Mouse (Mus musculus) heart, postnatal 0 days (tissue): ENCODE results near the gene Prkab2. TPM values are rescaled to one million over a fixed set of nuclear protein-coding genes. Genes with fewer than 3 reads are reported as not detected.

Source experiments
- ATAC-seq: fragments of 200-750 bp; cut with Nextera tagmentation; 2 replicates; pipeline ENCODE4 v1.8.0; 2017; ENCODE audit warnings: low read depth, moderate number of reproducible peaks, moderate library complexity; ENCODE audit not compliant: insufficient read depth
- DNase-seq: peaks from one replicate; pipeline ENCODE4 v3.0.0-alpha.2; 2016; ENCODE audit warnings: low spot score
- H3K27ac ChIP-seq: fragments of 300-500 bp; sonication (generic); 2 replicates; pipeline ENCODE4 v1.5.1; 2014; ENCODE audit warnings: low read depth, mild to moderate bottlenecking
- H3K27me3 ChIP-seq: fragments of 300-500 bp; sonication (generic); 2 replicates; pipeline ENCODE4 v1.6.1; 2014; ENCODE audit warnings: low read length, mixed read lengths; ENCODE audit not compliant: control insufficient read depth, insufficient read depth
- H3K36me3 ChIP-seq: fragments of 300-500 bp; sonication (generic); replicated peaks from 2 replicates; pipeline ENCODE4 v1.6.1; 2014; ENCODE audit warnings: low read length, mixed read lengths; ENCODE audit not compliant: control insufficient read depth, insufficient read depth
- H3K4me1 ChIP-seq: fragments of 300-500 bp; sonication (generic); 2 replicates; pipeline ENCODE4 v1.6.1; 2014; ENCODE audit warnings: antibody characterized with exemption; ENCODE audit not compliant: control insufficient read depth, insufficient read depth
- H3K4me2 ChIP-seq: fragments of 300-500 bp; sonication (generic); 2 replicates; pipeline ENCODE4 v1.6.1; 2014; ENCODE audit warnings: low read depth, mild to moderate bottlenecking, low read length, moderate library complexity
- H3K4me3 ChIP-seq: fragments of 300-500 bp; sonication (generic); 2 replicates; pipeline ENCODE4 v1.5.1; 2014; ENCODE audit warnings: low read depth, low read length
- H3K9ac ChIP-seq: fragments of 300-500 bp; sonication (generic); replicated peaks from 2 replicates; pipeline ENCODE4 v1.6.1; 2014; ENCODE audit warnings: low read depth, low read length, mixed read lengths
- H3K9me3 ChIP-seq: fragments of 300-500 bp; sonication (generic); replicated peaks from 2 replicates; pipeline ENCODE4 v1.6.1; 2016; ENCODE audit warnings: low read length; ENCODE audit not compliant: control insufficient read depth
- CTCF ChIP-seq: IDR thresholded peaks from 2 replicates; pipeline ENCODE4 v1.5.1; 2016; ENCODE audit warnings: antibody characterized with exemption, control low read depth, low read depth
- EP300 ChIP-seq: IDR thresholded peaks from 2 replicates; pipeline ENCODE4 v1.6.1; 2016; ENCODE audit warnings: antibody characterized with exemption, low read depth
- WGBS: fragments of 180-500 bp; shearing (Covaris S2); extraction: QIAGEN DNeasy Blood & Tissue Kit; methylation state at CpG from one replicate; pipeline ENCODE4 v1.1.7; 2014; 5-methylcytosine and 5-hydroxymethylcytosine counted together
- polyA plus RNA-seq: library from polyadenylated mRNA; unstranded; fragments of >200 nt; fragmentation: Nextera tagmentation; extraction: Ambion mirVana; gene quantifications from 2 replicates; pipeline ENCODE4 v1.2.1, GENCODE M21; 2015
- total RNA-seq: library from RNA; depleted of rRNA; stranded (reverse); fragments of >200 nt; gene quantifications from 2 replicates; pipeline ENCODE4 v1.2.3, GENCODE M21; 2014; ENCODE audit warnings: low replicate concordance

The Prkab2 gene
- total and polyA plus RNA-seq, 2 experiments from 2014 or later = 10.5 to 17.4 TPM

DNA sequence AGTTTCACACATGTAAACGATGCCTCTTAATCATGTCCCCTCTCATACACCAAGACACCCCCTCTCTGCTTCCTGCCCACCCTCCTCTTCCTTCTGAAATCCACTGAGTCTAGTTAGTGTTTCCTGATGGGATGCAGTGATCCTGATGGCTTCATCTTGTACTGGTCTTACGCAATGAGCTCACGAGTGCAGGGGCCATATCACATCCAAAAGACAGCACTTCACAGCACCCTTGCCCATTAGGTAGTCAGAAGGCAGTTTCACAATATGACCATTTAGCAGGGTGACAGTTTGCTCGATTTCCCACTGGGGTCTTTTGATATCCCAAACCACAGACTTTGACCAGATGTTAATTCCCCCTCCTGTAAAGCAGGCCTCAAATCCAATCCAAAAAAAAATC is 42.1 kb upstream of the Prkab2 start:
- 81% methylated on average over 4 of the region's 4 CpGs for WGBS

DNA sequence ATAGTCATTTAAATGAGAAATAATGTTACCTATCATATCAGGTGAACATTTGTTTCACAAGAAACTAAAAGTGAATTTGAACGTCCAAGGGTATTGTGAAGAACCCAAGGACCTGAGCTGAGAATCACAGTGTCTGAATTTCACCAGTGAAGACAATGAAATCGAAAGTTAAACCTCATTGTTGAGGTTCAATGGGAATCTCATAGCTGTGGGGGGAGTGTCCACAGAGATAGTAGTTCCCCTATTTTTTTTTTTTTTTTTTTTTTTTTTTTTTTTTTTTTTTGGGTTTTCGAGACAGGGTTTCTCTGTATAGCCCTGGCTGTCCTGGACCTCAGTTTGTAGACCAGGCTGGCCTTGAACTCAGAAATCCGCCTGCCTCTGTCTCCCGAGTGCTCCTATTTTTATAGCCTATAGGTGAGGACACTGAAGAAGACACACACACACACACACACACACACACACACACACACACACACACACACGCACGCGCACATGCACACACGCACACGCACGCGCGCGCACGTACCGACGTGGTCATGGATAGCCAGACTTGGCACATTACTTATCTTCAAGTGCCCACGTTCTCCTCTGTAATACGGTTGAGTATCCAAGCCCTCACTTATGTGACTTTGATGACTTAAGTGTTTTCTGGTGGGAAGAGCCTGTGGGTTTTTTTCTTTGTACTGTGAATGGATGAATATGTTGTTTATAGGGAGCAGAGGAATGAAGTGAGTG is 40.7 kb upstream of the Prkab2 start:
- Histone ChIP-seq H3K4me2 (no peak overlapping the region), H3K9ac (no peak overlapping the region), H3K9me3 (no peaks in the 10 kb centered on the region), H3K36me3 (no peaks in the 10 kb centered on the region), H3K27ac (no peak overlapping the region), H3K27me3 (no peaks in the 10 kb centered on the region), H3K4me3 (no peak overlapping the region), H3K4me1 (0 out of 2 replicates have a peak, but pooled peaks cover 5% of the 10 kb centered on the region)
- TF ChIP-seq EP300 (no peak), CTCF (no peak)
- WGBS = 84% methylated on average over 18 of the region's 19 CpGs
- no peak for DNase-seq
- no peak for ATAC-seq

More for the DNA sequence above, 42.1 kb upstream of the Prkab2 start:
- no peak for ATAC-seq
- no peak overlapping the region for H3K4me3 ChIP-seq
- no peaks in the 10 kb centered on the region for H3K27me3 ChIP-seq
- H3K4me1 ChIP-seq = 0 out of 2 replicates have a peak, but pooled peaks cover 5% of the 10 kb centered on the region
- no peaks in the 10 kb centered on the region for H3K9me3 ChIP-seq
- no peak for TF ChIP-seq EP300
- H3K27ac ChIP-seq = no peak overlapping the region
- no peak overlapping the region for H3K4me2 ChIP-seq
- H3K36me3 ChIP-seq = no peaks in the 10 kb centered on the region
- DNase-seq = no peak
- H3K9ac ChIP-seq = no peak overlapping the region

GRCm38 (mm10) chr3:97617899-97618298 is 40.1 kb upstream of the Prkab2 start:
- no peak overlapping the region for H3K9ac ChIP-seq
- no peaks in the 10 kb centered on the region for H3K27me3 ChIP-seq
- no peaks in the 10 kb centered on the region for H3K9me3 ChIP-seq
- no peak for ATAC-seq
- no peaks in the 10 kb centered on the region for H3K36me3 ChIP-seq
- peak; percentile 13 for DNase-seq
- 0 out of 2 replicates have a peak, but pooled peaks cover 5% of the 10 kb centered on the region for H3K4me1 ChIP-seq
- no peak overlapping the region for H3K4me2 ChIP-seq
- WGBS = 70% methylated on average over 8 of the region's 8 CpGs
- TF ChIP-seq CTCF (no peak), EP300 (no peak)
- no peak overlapping the region for H3K4me3 ChIP-seq
- no peak overlapping the region for H3K27ac ChIP-seq

DNA sequence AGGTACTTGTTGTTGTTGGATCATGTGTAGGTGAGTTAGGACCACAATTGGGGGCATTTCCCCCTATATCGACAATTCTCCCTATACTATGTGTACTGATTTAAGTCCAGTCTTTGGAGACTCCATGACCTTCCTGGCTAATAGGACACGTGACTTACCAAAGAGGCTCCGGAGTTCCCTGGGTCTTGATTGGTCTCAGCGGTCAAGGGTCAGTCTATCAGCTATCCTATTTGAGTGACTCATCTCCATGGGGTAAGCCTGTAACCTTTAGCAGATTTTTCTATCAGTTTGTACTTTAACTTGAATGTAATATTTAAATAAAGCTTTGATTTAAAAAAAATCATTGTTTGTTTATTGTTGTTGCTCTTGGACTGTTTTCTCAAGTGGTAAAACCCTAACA is 37.3 kb upstream of the Prkab2 start:
- H3K9ac ChIP-seq = no peak overlapping the region
- no peak overlapping the region for H3K4me3 ChIP-seq
- H3K36me3 ChIP-seq = no peaks in the 10 kb centered on the region
- H3K4me2 ChIP-seq = no peak overlapping the region
- 0 out of 2 replicates have a peak, but pooled peaks cover 5% of the 10 kb centered on the region for H3K4me1 ChIP-seq
- WGBS = 84% methylated on average over 4 of the region's 4 CpGs
- no peak for TF ChIP-seq EP300
- no peak for TF ChIP-seq CTCF
- ATAC-seq = no peak
- no peaks in the 10 kb centered on the region for H3K9me3 ChIP-seq
- H3K27me3 ChIP-seq = no peaks in the 10 kb centered on the region
- DNase-seq = no peak
- no peak overlapping the region for H3K27ac ChIP-seq

DNA sequence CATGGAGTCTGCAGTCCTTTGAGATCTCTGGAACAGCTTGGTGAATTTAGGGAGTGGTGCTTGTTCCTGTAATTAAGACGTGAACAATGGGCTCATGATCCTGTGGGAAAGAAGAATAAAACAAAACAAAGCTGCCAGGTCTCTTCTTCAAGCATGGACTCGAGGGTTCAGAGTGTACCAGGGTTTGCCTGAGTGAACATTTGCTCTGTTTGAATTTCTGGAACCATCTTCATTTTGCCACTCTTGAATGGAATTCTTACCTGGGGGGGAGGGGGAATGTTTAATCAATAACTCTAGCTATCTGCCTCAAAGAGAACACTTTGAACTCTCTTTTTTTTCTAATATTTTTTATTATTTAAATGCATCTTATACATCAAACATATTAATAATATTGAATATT is 33.4 kb upstream of the Prkab2 start:
- DNase-seq (no peak), ATAC-seq (no peak)
- 47% methylated on average over 2 of the region's 2 CpGs for WGBS
- no peaks in the 10 kb centered on the region for H3K9me3 ChIP-seq
- H3K4me1 ChIP-seq = no peaks in the 10 kb centered on the region
- no peaks in the 10 kb centered on the region for H3K27me3 ChIP-seq
- no peak overlapping the region for H3K4me2 ChIP-seq
- no peak overlapping the region for H3K27ac ChIP-seq
- H3K4me3 ChIP-seq = no peak overlapping the region
- H3K36me3 ChIP-seq = no peaks in the 10 kb centered on the region
- no peak overlapping the region for H3K9ac ChIP-seq
- TF ChIP-seq CTCF (no peak), EP300 (no peak)

GRCm38 (mm10) chr3:97627893-97628292 is 30.1 kb upstream of the Prkab2 start:
- ATAC-seq = no peak
- H3K36me3 ChIP-seq = no peaks in the 10 kb centered on the region
- H3K4me3 ChIP-seq = peak overlapping the region; percentile 61
- H3K9me3 ChIP-seq = no peaks in the 10 kb centered on the region
- DNase-seq = no peak
- no peaks in the 10 kb centered on the region for H3K4me1 ChIP-seq
- WGBS = 68% methylated on average over 7 of the region's 7 CpGs
- peak overlapping the region; percentile 70 for H3K4me2 ChIP-seq
- 0 out of 2 replicates have a peak overlapping the region, but pooled peaks have one; percentile 58 for H3K9ac ChIP-seq
- no peak overlapping the region for H3K27ac ChIP-seq
- TF ChIP-seq CTCF = no peak
- TF ChIP-seq EP300 = no peak
- H3K27me3 ChIP-seq = no peaks in the 10 kb centered on the region
